Mouse (Mus musculus) stomach, postnatal 0 days (tissue): ENCODE data around the gene Cdc42bpa.

Experiments used
- CTCF ChIP-seq: IDR thresholded peaks from 2 replicates; pipeline ENCODE4 v1.5.1; 2016; ENCODE audit warnings: antibody characterized with exemption, low read depth, mild to moderate bottlenecking, moderate library complexity
- EP300 ChIP-seq: optimal IDR thresholded peaks from 2 replicates; pipeline ENCODE3; 2016; ENCODE audit warnings: antibody characterized with exemption

GRCm38 (mm10) chr1:180148563-180148962 is 188.3 kb downstream of the Cdc42bpa start:
- TF ChIP-seq CTCF (no peak), EP300 (no peak)
